Mouse (Mus musculus) C2C12 (cell line): Measurements from ENCODE around the gene Chchd2. TPM values are rescaled to one million over a fixed set of nuclear protein-coding genes. Genes with fewer than 3 reads are reported as not detected.
"Not testable (repeated sequence)": the region's sequence is repeated elsewhere in the genome, so short reads cannot be mapped to it uniquely, and the experiment has no call there.

Experiments
- H3K27me3 ChIP-seq: one replicate; pipeline ENCODE4 v1.6.1; 2011; ENCODE audit not compliant: control insufficient read depth, insufficient read depth, insufficient read length
- H3K36me3 ChIP-seq: one replicate; pipeline ENCODE4 v1.6.1; 2011; ENCODE audit not compliant: control insufficient read depth, insufficient read depth
- H3K4me3 ChIP-seq: one replicate; pipeline ENCODE4 v1.5.1; 2011; ENCODE audit warnings: mild to moderate bottlenecking, control low read depth; ENCODE audit not compliant: poor library complexity, insufficient read depth, severe bottlenecking
- H3K79me2 ChIP-seq: one replicate; pipeline ENCODE4 v1.6.1; 2011; ENCODE audit not compliant: control insufficient read depth, insufficient read depth
- H3K79me3 ChIP-seq: one replicate; pipeline ENCODE4 v1.6.1; 2011; ENCODE audit warnings: low read depth, control low read depth
- H3ac ChIP-seq: one replicate; pipeline ENCODE3; 2011; ENCODE audit warnings: low read depth; ENCODE audit not compliant: control insufficient read depth, insufficient read length
- CEBPB ChIP-seq: IDR thresholded peaks from one replicate; pipeline ENCODE4 v1.6.1; 2011; ENCODE audit warnings: low read depth, mild to moderate bottlenecking, control low read depth, moderate library complexity
- CTCF ChIP-seq: IDR thresholded peaks from one replicate; pipeline ENCODE4 v1.5.1; 2011; ENCODE audit not compliant: control insufficient read depth, insufficient read depth, insufficient read length
- FOSL1 ChIP-seq: IDR thresholded peaks from one replicate; pipeline ENCODE4 v1.8.0; 2011; ENCODE audit warnings: mild to moderate bottlenecking, low read length; ENCODE audit not compliant: poor library complexity, insufficient read depth, severe bottlenecking
- MAX ChIP-seq: IDR thresholded peaks from one replicate; pipeline ENCODE4 v1.6.1; 2011; ENCODE audit warnings: mild to moderate bottlenecking, control low read depth
- MYOD1 ChIP-seq: IDR thresholded peaks from one replicate; pipeline ENCODE4 v1.6.1; 2011; ENCODE audit warnings: low read depth; ENCODE audit not compliant: control insufficient read depth, insufficient read length
- MYOG ChIP-seq: IDR thresholded peaks from one replicate; pipeline ENCODE4 v1.6.1; 2011; ENCODE audit not compliant: control insufficient read depth, insufficient read length; ENCODE audit errors: extremely low read depth
- USF1 ChIP-seq: IDR thresholded peaks from one replicate; pipeline ENCODE4 v1.6.1; 2011; ENCODE audit warnings: low read depth, mild to moderate bottlenecking, control low read depth, moderate library complexity
- polyA plus RNA-seq: library from polyadenylated mRNA; unstranded; fragments of >200 nt; fragmentation: generic; extraction: Trizol; gene quantifications from one replicate; pipeline ENCODE4 v1.2.1, GENCODE M21; 2012; ENCODE audit warnings: missing spikeins

Gene Chchd2
- polyA plus RNA-seq, 1 experiment = 856 TPM

GRCm38 (mm10) chr5:129921972-129922371 is 34.7 kb upstream of the Chchd2 start:
- no peak overlapping the region for H3K4me3 ChIP-seq
- no peaks in the 10 kb centered on the region for H3K27me3 ChIP-seq
- no peaks in the 10 kb centered on the region for H3K36me3 ChIP-seq
- TF ChIP-seq USF1 (no peak), CTCF (no peak), MYOD1 (no peak), MYOG (no peak), FOSL1 (no peak), MAX (no peak), CEBPB (no peak)
- no peaks in the 10 kb centered on the region for H3K79me3 ChIP-seq
- H3K79me2 ChIP-seq = no peaks in the 10 kb centered on the region
- H3ac ChIP-seq = no peak overlapping the region

GRCm38 (mm10) chr5:129919320-129919719 is 32.0 kb upstream of the Chchd2 start:
- no peak overlapping the region for H3K4me3 ChIP-seq
- H3K79me3 ChIP-seq = no peaks in the 10 kb centered on the region
- no peak for TF ChIP-seq USF1
- no peak for TF ChIP-seq MAX
- no peak for TF ChIP-seq MYOD1
- TF ChIP-seq CEBPB = no peak
- TF ChIP-seq CTCF = no peak
- no peak for TF ChIP-seq FOSL1
- no peak for TF ChIP-seq MYOG
- H3K36me3 ChIP-seq = no peaks in the 10 kb centered on the region
- H3K79me2 ChIP-seq = no peaks in the 10 kb centered on the region
- no peaks in the 10 kb centered on the region for H3K27me3 ChIP-seq
- H3ac ChIP-seq = no peak overlapping the region

GRCm38 (mm10) chr5:129918752-129919151 is 31.5 kb upstream of the Chchd2 start:
- no peaks in the 10 kb centered on the region for H3K79me2 ChIP-seq
- no peaks in the 10 kb centered on the region for H3K79me3 ChIP-seq
- H3K4me3 ChIP-seq = no peak overlapping the region
- no peaks in the 10 kb centered on the region for H3K27me3 ChIP-seq
- no peaks in the 10 kb centered on the region for H3K36me3 ChIP-seq
- TF ChIP-seq CEBPB (no peak), MYOG (no peak), CTCF (no peak), MYOD1 (no peak), FOSL1 (no peak), MAX (no peak), USF1 (no peak)
- H3ac ChIP-seq = no peak overlapping the region

- H3ac ChIP-seq = no peak overlapping the region
- no peaks in the 10 kb centered on the region for H3K79me2 ChIP-seq
- no peaks in the 10 kb centered on the region for H3K27me3 ChIP-seq
- no peak overlapping the region for H3K4me3 ChIP-seq
- H3K36me3 ChIP-seq = no peaks in the 10 kb centered on the region
- TF ChIP-seq MAX = no peak
- TF ChIP-seq USF1 = no peak
- TF ChIP-seq MYOD1 = no peak
- no peak for TF ChIP-seq FOSL1
- TF ChIP-seq CTCF = no peak
- no peak for TF ChIP-seq CEBPB
- TF ChIP-seq MYOG = no peak
- no peaks in the 10 kb centered on the region for H3K79me3 ChIP-seq
Observed at GRCm38 (mm10) chr5:129918065-129918651, 30.9 kb upstream of the Chchd2 start.

- not testable (repeated sequence) for H3K79me3 ChIP-seq, H3ac ChIP-seq, H3K36me3 ChIP-seq, H3K79me2 ChIP-seq, H3K4me3 ChIP-seq, H3K27me3 ChIP-seq
Observed at GRCm38 (mm10) chr5:129915491-129915890, 28.2 kb upstream of the Chchd2 start.

- H3K27me3 ChIP-seq = no peaks in the 10 kb centered on the region
- H3K36me3 ChIP-seq = no peaks in the 10 kb centered on the region
- no peak overlapping the region for H3K4me3 ChIP-seq
- no peaks in the 10 kb centered on the region for H3K79me3 ChIP-seq
- TF ChIP-seq MAX = no peak
- TF ChIP-seq CEBPB = no peak
- TF ChIP-seq MYOG = no peak
- peak; percentile 27 for TF ChIP-seq CTCF
- TF ChIP-seq MYOD1 = no peak
- TF ChIP-seq USF1 = no peak
- no peak for TF ChIP-seq FOSL1
- no peaks in the 10 kb centered on the region for H3K79me2 ChIP-seq
- no peak overlapping the region for H3ac ChIP-seq
Observed at GRCm38 (mm10) chr5:129914024-129914423, 26.8 kb upstream of the Chchd2 start.
